Mouse (Mus musculus): ENCODE results near the gene Cnksr2.

DNA sequence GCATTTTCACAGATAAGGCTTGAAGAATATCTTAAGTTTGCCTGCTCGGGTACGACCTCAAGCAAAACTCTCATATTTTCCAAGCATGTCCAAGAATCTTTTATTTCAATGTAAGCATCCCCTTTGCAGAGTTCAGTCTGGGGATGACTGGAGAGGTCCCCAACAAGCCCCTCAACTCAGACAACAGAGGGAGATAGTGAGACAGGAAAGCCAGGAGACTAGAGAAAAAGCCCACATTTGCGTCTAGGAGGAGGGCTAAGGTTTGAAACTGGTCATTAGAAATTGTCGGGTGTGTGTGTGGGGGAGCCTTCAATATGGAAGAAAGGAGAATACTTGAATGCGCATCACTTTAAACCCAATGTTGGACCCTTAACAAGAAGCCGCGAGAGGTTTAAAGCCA is 1.4 kb downstream of the Cnksr2 start:
- TF ChIP-seq POLR2A (IDR thresholded peaks at IDR 0.05; ENCODE audit: insufficient read depth, low read length) (no peak), CTCF (IDR thresholded peaks at IDR 0.05; ENCODE audit: low read depth, low read length) (no peak), EP300 (IDR thresholded peaks at IDR 0.05; ENCODE audit: insufficient read depth, low read depth, low read length) (no peak)

All from ES-Bruce4 (cell line).